Mouse (Mus musculus): ENCODE data around the gene Hoxb3. TPM values are rescaled to one million over a fixed set of nuclear protein-coding genes. Genes with fewer than 3 reads are reported as not detected.

Gene Hoxb3
- polyA plus RNA-seq, 1 experiment from 2014 or later, result not detected

DNA sequence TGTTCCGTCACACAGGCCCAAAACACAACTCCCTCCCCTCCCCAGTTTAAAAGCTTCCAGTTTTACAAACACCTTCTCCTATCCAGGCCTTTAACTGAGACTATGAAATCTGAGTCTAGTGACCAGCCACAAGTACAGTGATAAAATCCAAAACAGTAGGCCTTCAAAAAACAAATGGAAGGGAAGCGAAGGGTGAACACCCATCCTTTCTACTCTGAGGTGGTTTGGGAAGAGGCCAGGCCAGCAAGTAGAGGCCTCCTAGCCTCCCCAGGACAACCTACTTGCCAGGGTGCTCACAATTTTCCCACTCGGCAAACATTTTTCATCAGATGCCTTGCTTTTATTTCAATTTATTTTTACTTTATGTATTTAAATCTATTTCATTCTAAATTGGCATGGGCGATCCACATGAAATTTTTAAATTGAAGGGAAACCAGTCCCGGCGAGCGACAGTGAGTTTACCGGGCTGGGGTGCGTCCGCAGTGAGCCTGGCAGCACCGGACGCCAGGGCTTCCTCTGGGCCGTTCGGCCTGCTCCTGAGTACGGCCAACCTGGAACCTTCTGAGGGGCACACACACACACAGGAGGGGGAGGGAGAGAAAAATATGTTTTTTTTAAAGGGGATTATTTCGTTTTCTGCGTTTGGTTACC is 32.3 kb upstream of the Hoxb3 start:
- H3K4me3 ChIP-seq, result no peak overlapping the region
- no peak for ATAC-seq (ENCODE audit: insufficient number of reproducible peaks, insufficient read depth, low FRiP score, low TSS enrichment, low read depth)
- H3K27ac ChIP-seq, result no peak overlapping the region
- H3K4me1 ChIP-seq, result peaks cover 4% of the 10 kb centered on the region; the same call in 1 of the 2 replicates
- H3K27me3 ChIP-seq, result peaks cover 100% of the 10 kb centered on the region
- H3K4me2 ChIP-seq, result no peak overlapping the region
- H3K36me3 ChIP-seq, result no peaks in the 10 kb centered on the region
- 3% methylated on average over 17 of the region's 17 CpGs for WGBS
- no peak overlapping the region for H3K9ac ChIP-seq
- no peaks in the 10 kb centered on the region for H3K9me3 ChIP-seq

DNA sequence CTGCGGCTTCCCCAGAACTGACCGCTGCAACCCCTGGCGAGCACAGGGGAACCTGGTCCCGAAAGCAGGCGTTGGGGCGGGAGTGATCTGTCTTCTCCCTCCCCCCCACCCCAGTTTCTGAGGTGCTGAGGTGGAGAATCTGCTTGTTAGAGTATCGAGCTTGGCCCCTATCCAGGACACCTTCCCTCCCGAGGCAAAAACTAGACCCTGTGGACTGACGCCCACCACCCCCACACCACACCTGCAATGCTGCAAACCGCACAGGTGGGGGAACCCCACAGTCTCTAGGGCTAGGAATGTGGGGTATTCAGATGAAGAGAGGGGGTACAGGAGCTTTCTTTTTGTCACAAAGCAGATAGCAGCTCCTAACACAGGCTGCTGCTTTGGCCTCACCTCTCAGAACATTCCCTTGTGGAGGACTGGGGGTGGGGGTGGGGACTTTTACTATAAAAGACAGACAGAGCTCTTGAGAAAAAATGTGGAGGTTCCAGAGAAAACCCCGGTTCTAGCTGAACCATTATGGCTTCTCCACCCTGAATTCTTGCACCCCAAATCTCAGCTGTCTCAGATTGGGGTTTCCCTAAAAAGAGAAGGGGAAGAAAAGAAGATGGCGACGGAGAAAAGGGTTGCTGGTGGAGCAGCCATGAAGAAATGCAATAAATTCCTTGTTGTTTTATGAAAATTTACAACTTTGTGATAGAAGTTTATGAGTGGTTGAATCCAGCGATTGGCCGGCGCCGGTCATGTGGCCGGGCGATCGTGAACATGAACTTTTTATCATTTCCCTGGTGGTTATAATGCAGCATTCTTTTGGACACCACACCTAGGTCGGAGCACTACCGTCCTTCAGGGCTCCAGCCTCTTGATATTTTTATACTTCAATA is 31.2 kb upstream of the Hoxb3 start, which contains the start of gene Hoxb6:
TSS of gene Hoxb6 (plus strand) at position 796 of the 884 bp plus-strand sequence.
- Histone ChIP-seq H3K9me3 (no peaks in the 10 kb centered on the region), H3K27ac (no peak within 1 kb of the TSS), H3K4me3 (no peak within 1 kb of the TSS), H3K9ac (no peak within 1 kb of the TSS), H3K27me3 (peaks cover 100% of the 10 kb centered on the region), H3K36me3 (no peaks in the 10 kb centered on the region), H3K4me2 (no peak within 1 kb of the TSS), H3K4me1 (peaks cover under 1% of the 10 kb centered on the region; the same call in 1 of the 2 replicates)
- WGBS, result 2% methylated on average over 22 of the region's 22 CpGs
- no peak for ATAC-seq (ENCODE audit: insufficient number of reproducible peaks, insufficient read depth, low FRiP score, low TSS enrichment, low read depth)

DNA sequence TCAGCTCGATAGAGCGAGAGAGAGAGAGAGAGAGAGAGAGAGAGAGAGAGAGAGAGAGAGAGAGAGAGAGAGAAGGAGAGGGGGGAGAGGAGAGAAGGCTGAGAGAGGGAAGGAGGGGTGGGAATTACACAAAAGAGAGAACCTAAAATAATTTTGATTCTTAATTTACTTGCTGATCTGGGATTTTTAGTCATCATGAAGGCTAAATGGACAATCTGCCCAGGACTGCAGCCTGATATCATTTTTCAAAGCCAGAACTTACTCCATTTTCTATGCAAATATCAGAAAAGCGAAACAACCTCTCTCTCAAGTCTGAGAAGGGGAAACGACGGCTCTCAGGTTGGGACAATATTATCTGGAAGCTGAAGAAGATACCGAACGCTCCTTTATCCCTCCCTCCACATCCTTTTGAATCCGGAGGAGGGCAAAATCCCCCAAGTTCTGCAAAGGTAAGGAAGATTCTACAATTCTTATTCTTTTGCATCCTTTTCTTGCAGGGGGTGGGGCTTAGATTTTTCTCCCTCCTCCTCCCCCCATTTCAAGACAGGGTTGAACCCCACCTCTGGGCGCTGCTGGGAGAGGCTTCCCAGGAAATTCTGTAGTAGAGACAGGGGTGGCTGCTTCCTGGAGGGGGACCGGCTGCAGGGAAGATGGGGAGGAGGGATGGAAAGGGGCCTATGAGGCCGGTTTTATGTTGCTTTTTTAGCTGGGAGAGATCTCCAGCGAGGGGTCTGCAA is 30.4 kb upstream of the Hoxb3 start:
- Histone ChIP-seq H3K4me1 (no peaks in the 10 kb centered on the region), H3K9me3 (no peaks in the 10 kb centered on the region), H3K27me3 (peaks cover 100% of the 10 kb centered on the region), H3K4me3 (no peak overlapping the region), H3K4me2 (no peak overlapping the region), H3K36me3 (no peaks in the 10 kb centered on the region), H3K9ac (no peak overlapping the region), H3K27ac (no peak overlapping the region)
- ATAC-seq (ENCODE audit: insufficient number of reproducible peaks, insufficient read depth, low FRiP score, low TSS enrichment, low read depth), result no peak
- 1% methylated on average over 12 of the region's 12 CpGs for WGBS

DNA sequence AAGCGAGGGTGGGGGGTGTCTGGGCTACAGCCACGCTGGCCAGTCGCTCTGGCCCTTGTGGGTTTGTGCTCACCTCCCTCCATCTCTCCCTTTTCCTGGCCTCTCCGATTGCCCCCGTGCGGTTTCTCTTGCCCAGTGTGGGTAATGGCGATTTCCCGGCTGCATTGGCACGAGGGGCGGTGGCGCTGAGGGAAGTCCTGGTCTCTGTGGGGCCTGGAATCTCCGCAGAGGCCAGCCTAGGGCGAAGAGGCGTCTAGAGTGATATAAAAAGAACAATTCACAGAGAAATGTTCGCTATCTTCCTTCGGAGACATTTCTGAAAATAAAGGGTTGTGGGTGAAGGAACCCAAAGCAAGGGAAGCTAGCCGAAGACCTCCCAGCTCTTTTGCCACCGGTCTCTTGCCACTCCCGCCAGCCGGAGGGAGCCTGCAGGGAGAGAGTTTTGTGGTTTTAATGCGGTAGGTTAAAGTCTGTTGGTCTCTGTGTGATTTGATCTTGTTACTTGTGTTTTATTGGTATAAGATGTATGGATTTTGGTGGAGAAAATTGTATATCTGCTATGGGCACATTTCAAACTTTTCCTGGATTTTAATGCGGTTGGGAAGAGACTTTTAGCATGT is 29.7 kb upstream of the Hoxb3 start:
- ATAC-seq (ENCODE audit: insufficient number of reproducible peaks, insufficient read depth, low FRiP score, low TSS enrichment, low read depth), result no peak
- under 1% methylated on average over 22 of the region's 22 CpGs for WGBS
- no peak overlapping the region for H3K4me3 ChIP-seq
- no peak overlapping the region for H3K4me2 ChIP-seq
- H3K36me3 ChIP-seq, result no peaks in the 10 kb centered on the region
- H3K9me3 ChIP-seq, result no peaks in the 10 kb centered on the region
- no peaks in the 10 kb centered on the region for H3K4me1 ChIP-seq
- peaks cover 100% of the 10 kb centered on the region for H3K27me3 ChIP-seq
- no peak overlapping the region for H3K27ac ChIP-seq
- no peak overlapping the region for H3K9ac ChIP-seq

DNA sequence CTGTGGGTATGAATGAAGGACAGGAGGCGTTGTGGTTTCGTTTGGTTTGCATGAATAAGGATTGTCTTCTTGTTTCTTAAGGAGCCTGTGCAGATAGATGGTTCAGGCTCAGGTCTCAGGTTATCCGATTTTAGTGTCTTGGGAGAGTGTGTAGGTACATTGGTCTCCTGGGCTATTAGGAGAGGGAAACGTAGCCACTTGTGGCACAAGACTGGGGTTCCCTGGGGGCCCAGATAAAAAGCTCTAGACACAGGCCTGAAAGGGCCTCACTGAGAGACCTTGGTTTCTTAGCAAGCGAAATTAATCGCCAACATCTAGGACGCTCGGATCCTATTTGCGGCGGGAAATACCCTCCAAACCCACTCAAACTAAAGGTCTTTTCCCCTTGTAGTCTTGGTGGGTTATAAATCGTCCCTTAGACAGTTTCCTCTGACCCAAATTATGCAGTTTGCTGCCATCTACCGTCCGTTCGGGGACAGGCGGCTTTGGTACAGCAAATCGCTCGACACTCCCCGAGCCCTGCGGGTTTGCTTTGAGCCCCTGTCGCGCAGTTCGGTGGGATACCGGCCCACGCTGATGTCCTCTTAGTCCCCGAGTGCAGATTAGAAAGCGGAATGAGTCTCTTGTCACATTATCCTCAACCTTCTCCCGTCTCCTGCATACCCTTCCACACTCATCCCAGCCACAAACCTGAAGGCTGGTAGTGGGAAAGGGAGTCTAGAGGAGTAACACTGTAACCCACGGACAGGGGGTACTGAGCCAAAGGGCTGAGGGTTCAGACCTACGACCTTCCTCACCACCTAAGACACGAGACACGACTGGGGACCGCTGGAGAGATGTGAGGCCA is 28.7 kb upstream of the Hoxb3 start:
- no peak overlapping the region for H3K9ac ChIP-seq
- peaks cover 5% of the 10 kb centered on the region; the same call in 1 of the 2 replicates for H3K4me1 ChIP-seq
- no peak overlapping the region for H3K4me3 ChIP-seq
- WGBS, result under 1% methylated on average over 32 of the region's 32 CpGs
- peaks cover 100% of the 10 kb centered on the region for H3K27me3 ChIP-seq
- H3K4me2 ChIP-seq, result no peak overlapping the region
- no peak for ATAC-seq (ENCODE audit: insufficient number of reproducible peaks, insufficient read depth, low FRiP score, low TSS enrichment, low read depth)
- no peaks in the 10 kb centered on the region for H3K9me3 ChIP-seq
- H3K36me3 ChIP-seq, result no peaks in the 10 kb centered on the region
- H3K27ac ChIP-seq, result no peak overlapping the region

DNA sequence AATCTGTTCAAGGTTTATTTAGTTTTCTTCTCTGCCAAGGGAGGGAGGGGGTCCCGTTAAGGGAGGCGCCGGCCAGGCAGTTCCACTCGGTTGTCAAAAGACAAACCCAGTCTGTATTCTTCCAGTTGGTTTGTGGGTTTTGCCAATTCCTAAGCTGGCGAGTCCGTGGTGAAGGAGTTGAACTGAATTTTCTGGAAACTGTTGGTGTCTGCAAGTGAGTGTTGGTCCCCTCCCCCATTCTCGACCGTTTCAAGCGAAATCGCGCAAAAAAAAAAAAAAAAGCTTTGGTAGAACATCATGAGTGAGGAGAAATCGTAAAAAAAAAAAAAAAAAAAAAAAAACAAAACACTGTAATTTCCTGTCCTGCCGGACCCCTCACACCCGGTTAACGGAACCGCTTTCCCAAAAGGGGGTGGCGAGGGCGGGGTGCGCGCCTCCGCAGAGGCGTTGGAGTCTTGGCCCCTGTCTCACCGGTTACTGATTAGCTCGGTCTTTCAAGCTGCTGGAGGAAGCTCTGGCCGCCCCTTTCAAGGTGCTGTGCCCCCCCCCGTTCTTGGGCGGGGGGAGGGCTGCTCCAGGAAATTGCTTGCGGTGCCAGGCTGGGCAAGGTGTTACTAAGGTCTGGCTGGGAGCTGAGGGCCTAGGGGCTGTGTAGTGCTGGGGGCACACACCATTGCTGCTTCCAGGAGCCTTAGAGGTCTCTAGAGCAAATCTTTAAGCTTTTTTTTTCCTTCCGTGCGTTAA is 27.9 kb upstream of the Hoxb3 start:
- no peak overlapping the region for H3K9ac ChIP-seq
- H3K36me3 ChIP-seq, result no peaks in the 10 kb centered on the region
- H3K4me3 ChIP-seq, result no peak overlapping the region

DNA sequence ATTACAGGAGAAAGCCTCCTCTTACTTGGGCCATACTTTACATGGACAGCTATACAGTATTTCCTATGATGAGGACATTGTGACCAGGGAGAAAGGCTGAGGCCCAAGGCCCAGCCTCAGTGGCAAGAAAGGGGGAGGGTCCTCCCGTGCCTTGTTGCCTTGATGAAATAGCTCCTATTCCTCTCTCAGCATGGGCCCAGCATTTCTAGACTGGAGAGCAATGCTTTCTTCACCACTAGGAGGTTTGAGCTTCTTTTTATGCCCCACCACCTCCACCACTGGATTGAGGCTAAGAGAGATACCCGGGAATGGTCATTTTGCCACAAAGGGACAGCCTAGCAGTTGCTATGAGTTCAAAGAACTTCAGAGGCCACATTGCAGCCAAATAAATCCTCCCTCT is 26.1 kb upstream of the Hoxb3 start:
- H3K4me2 ChIP-seq, result no peak overlapping the region
- H3K9ac ChIP-seq, result no peak overlapping the region
- no peak overlapping the region for H3K4me3 ChIP-seq
- H3K27me3 ChIP-seq, result peaks cover 100% of the 10 kb centered on the region
- H3K36me3 ChIP-seq, result no peaks in the 10 kb centered on the region
- no peak overlapping the region for H3K27ac ChIP-seq
- H3K9me3 ChIP-seq, result no peaks in the 10 kb centered on the region
- H3K4me1 ChIP-seq, result peaks cover 5% of the 10 kb centered on the region; the same call in 1 of the 2 replicates
- ATAC-seq (ENCODE audit: insufficient number of reproducible peaks, insufficient read depth, low FRiP score, low TSS enrichment, low read depth), result no peak
- 4% methylated on average over 2 of the region's 2 CpGs for WGBS

More for the DNA sequence above, 27.9 kb upstream of the Hoxb3 start:
- Histone ChIP-seq H3K4me2 (no peak overlapping the region), H3K4me1 (peaks cover 5% of the 10 kb centered on the region; the same call in 1 of the 2 replicates), H3K27ac (no peak overlapping the region), H3K9me3 (no peaks in the 10 kb centered on the region), H3K27me3 (peaks cover 100% of the 10 kb centered on the region)
- ATAC-seq (ENCODE audit: insufficient number of reproducible peaks, insufficient read depth, low FRiP score, low TSS enrichment, low read depth), result no peak
- 1% methylated on average over 30 of the region's 30 CpGs for WGBS

DNA sequence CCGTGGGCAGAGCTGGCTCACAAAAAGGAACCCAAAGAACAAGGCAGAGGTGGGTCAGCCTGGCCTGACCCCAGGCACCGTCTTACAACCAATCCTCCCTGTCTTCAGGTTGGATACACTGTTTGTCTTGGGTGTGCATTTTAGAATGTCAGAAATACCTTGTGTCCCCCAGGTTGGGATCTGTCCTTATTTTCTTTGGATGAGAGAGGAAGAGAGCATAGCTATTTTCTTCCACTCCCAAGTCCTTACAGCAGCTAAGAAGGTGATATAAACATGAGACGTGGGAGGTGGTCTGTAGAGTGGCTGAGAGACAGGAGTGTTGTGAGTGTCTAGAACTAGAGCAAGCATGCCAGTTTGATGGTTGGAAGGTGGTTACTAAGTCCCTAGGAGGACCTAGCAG is 25.7 kb upstream of the Hoxb3 start:
- H3K9me3 ChIP-seq, result no peaks in the 10 kb centered on the region
- no peak for ATAC-seq (ENCODE audit: insufficient number of reproducible peaks, insufficient read depth, low FRiP score, low TSS enrichment, low read depth)
- no peak overlapping the region for H3K9ac ChIP-seq
- peaks cover 5% of the 10 kb centered on the region; the same call in 1 of the 2 replicates for H3K4me1 ChIP-seq
- H3K4me2 ChIP-seq, result no peak overlapping the region
- peaks cover 100% of the 10 kb centered on the region for H3K27me3 ChIP-seq
- no peak overlapping the region for H3K27ac ChIP-seq
- H3K36me3 ChIP-seq, result no peaks in the 10 kb centered on the region
- no peak overlapping the region for H3K4me3 ChIP-seq
- whole genome bisulfite sequencing, result 5% methylated on average over 3 of the region's 3 CpGs

DNA sequence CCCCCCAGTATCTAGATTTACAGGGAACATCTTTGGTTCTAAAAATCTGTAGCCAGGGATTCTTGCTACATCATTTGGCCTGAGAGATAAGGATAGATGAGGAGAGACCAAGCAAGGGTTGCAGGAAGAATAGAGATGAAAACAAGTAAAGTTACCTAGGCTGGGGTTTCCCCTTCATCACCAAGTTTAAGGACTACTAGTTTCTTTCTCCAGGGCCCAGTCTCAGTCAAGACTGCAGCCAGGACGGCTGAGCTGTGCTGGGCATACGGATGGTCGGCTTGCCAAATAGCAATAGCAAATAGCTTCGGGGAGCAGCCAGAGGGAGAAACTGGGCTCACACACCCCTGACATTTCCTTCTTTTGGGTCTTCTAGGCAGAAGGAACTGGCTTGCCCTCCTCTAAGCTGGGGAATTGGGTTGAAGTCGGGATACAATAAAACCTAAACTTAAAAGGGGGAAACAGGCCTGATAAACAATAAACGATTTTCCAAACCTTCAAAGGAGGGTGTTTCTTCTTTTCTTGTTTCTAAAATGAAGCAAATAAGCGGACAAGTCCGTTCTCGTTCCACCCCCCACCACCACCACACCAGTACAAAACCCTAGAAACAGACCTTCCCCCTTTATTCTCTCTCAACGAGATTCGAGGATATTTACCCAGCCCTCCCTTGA is 25.0 kb upstream of the Hoxb3 start:
- 1% methylated on average over 11 of the region's 11 CpGs for WGBS
- H3K9ac ChIP-seq, result no peak overlapping the region
- no peak overlapping the region for H3K4me3 ChIP-seq
- no peak overlapping the region for H3K4me2 ChIP-seq
- peaks cover 100% of the 10 kb centered on the region for H3K27me3 ChIP-seq
- no peaks in the 10 kb centered on the region for H3K36me3 ChIP-seq
- H3K4me1 ChIP-seq, result peaks cover 5% of the 10 kb centered on the region; the same call in 1 of the 2 replicates
- H3K9me3 ChIP-seq, result no peaks in the 10 kb centered on the region
- no peak overlapping the region for H3K27ac ChIP-seq
- ATAC-seq (ENCODE audit: insufficient number of reproducible peaks, insufficient read depth, low FRiP score, low TSS enrichment, low read depth), result no peak
